Mouse (Mus musculus) liver, embryonic 14.5 days (tissue): ENCODE measurements at regions not wholly inside any gene's neighbourhood (a gene's known extent, or its start where the extent isn't known, plus 50 kb on each side); places are given as distances from the start of the nearest gene placed in this dataset.

Source experiments
- ATAC-seq: fragments of 200-750 bp; cut with Nextera tagmentation; 2 replicates; pipeline ENCODE4 v1.8.0; 2017; ENCODE audit warnings: moderate number of reproducible peaks, mild to moderate bottlenecking, moderate library complexity; ENCODE audit not compliant: insufficient read depth
- DNase-seq, 3 experiments: peaks; one replicate each; pipeline ENCODE4 v3.0.0-alpha.2; 2012 to 2013; ENCODE audit warnings: low read depth in 3 of 3, low spot score in 3 of 3
- H3K27ac ChIP-seq: fragments of 300-500 bp; sonication (generic); 2 replicates; pipeline ENCODE4 v1.5.1; 2014; ENCODE audit warnings: moderate library complexity, mild to moderate bottlenecking, control low read depth, inconsistent platforms
- H3K27me3 ChIP-seq: fragments of 300-500 bp; sonication (generic); 2 replicates; pipeline ENCODE4 v1.6.1; 2014; ENCODE audit warnings: mild to moderate bottlenecking, low read length, moderate library complexity; ENCODE audit not compliant: control insufficient read depth, insufficient read depth
- H3K36me3 ChIP-seq: fragments of 300-500 bp; sonication (generic); replicated peaks from 2 replicates; pipeline ENCODE4 v1.6.1; 2014; ENCODE audit warnings: low read depth; ENCODE audit not compliant: control insufficient read depth, insufficient read depth
- H3K4me1 ChIP-seq, 2 experiments: fragments of 200-500 bp in 1 of 2; fragments of 300-500 bp in 1 of 2; sonication (generic) in 1 of 2; replicated peaks; 2 replicates each; pipeline ENCODE4 v1.6.1; 2012 to 2014; ENCODE audit warnings: antibody characterized with exemption in 1 of 2, inconsistent platforms in 1 of 2, low read length in 1 of 2; ENCODE audit not compliant: control insufficient read depth in 2 of 2, insufficient read depth in 2 of 2
- H3K4me2 ChIP-seq: fragments of 300-500 bp; sonication (generic); 2 replicates; pipeline ENCODE4 v1.6.1; 2014; ENCODE audit warnings: low read depth, mild to moderate bottlenecking, control low read depth, moderate library complexity
- H3K4me3 ChIP-seq, 2 experiments: fragments of 200-500 bp in 1 of 2; fragments of 300-500 bp in 1 of 2; sonication (generic) in 1 of 2; 2 replicates each; pipeline ENCODE4 v1.5.1; 2012 to 2014; ENCODE audit warnings: low read depth in 2 of 2, low read length in 2 of 2, mild to moderate bottlenecking in 2 of 2, control low read depth in 1 of 2, inconsistent platforms in 1 of 2, moderate library complexity in 1 of 2; ENCODE audit not compliant: insufficient read depth in 1 of 2
- H3K9ac ChIP-seq: fragments of 300-500 bp; sonication (generic); replicated peaks from 2 replicates; pipeline ENCODE4 v1.6.1; 2014; ENCODE audit warnings: mild to moderate bottlenecking, control low read depth, moderate library complexity
- H3K9me3 ChIP-seq: fragments of 300-500 bp; sonication (generic); 2 replicates; pipeline ENCODE4 v1.6.1; 2016; ENCODE audit warnings: low read length, mixed read lengths; ENCODE audit not compliant: control insufficient read depth
- CTCF ChIP-seq: IDR thresholded peaks from 2 replicates; pipeline ENCODE4 v1.5.1; 2016; ENCODE audit warnings: antibody characterized with exemption, low read depth, control low read depth
- EP300 ChIP-seq: IDR thresholded peaks from 2 replicates; pipeline ENCODE4 v1.6.1; 2016; ENCODE audit warnings: antibody characterized with exemption, low read depth
- WGBS: fragments of 180-500 bp; shearing (Covaris S2); extraction: QIAGEN DNeasy Blood & Tissue Kit; methylation state at CpG from one replicate; pipeline ENCODE4 v1.1.7; 2014; ENCODE audit not compliant: insufficient replicate concordance; 5-methylcytosine and 5-hydroxymethylcytosine counted together

GRCm38 (mm10) chr8:34254978-34255377 is 143.4 kb upstream of the Gm10131 start:
- no peak overlapping the region for H3K4me3 ChIP-seq
- DNase-seq (no peak), ATAC-seq (no peak)
- H3K9ac ChIP-seq = no peak overlapping the region
- H3K36me3 ChIP-seq = no peaks in the 10 kb centered on the region
- H3K4me1 ChIP-seq = no peaks in the 10 kb centered on the region
- no peak overlapping the region for H3K27ac ChIP-seq
- 39% methylated on average over 2 of the region's 2 CpGs for WGBS
- no peaks in the 10 kb centered on the region for H3K27me3 ChIP-seq
- no peak overlapping the region for H3K4me2 ChIP-seq
- H3K9me3 ChIP-seq = no peaks in the 10 kb centered on the region
- TF ChIP-seq CTCF (no peak), EP300 (no peak)

- 66% methylated on average over 7 of the region's 7 CpGs for WGBS
- ATAC-seq (no peak), DNase-seq (no peak)
- Histone ChIP-seq H3K9ac (no peak overlapping the region), H3K9me3 (no peaks in the 10 kb centered on the region), H3K4me2 (no peak overlapping the region), H3K36me3 (no peaks in the 10 kb centered on the region), H3K4me3 (no peak overlapping the region), H3K4me1 (no peaks in the 10 kb centered on the region), H3K27me3 (no peaks in the 10 kb centered on the region), H3K27ac (no peak overlapping the region)
- TF ChIP-seq EP300 (no peak), CTCF (no peak)
Measured at GRCm38 (mm10) chr8:34251934-34252333, 140.4 kb upstream of the Gm10131 start.

- DNase-seq = no peak
- Histone ChIP-seq H3K4me1 (no peaks in the 10 kb centered on the region), H3K36me3 (no peaks in the 10 kb centered on the region), H3K27me3 (no peaks in the 10 kb centered on the region), H3K4me3 (no peak overlapping the region), H3K4me2 (no peak overlapping the region), H3K9me3 (no peaks in the 10 kb centered on the region), H3K27ac (no peak overlapping the region), H3K9ac (no peak overlapping the region)
- 72% methylated on average over 6 of the region's 6 CpGs for WGBS
- no peak for ATAC-seq
- TF ChIP-seq EP300 (no peak), CTCF (no peak)
Measured at GRCm38 (mm10) chr8:34239346-34239900, 127.9 kb upstream of the Gm10131 start.

- TF ChIP-seq EP300 (no peak), CTCF (no peak)
- no peak for ATAC-seq
- H3K27me3 ChIP-seq = no peaks in the 10 kb centered on the region
- no peak overlapping the region for H3K4me3 ChIP-seq
- 57% methylated on average over 4 of the region's 4 CpGs for WGBS
- no peak overlapping the region for H3K9ac ChIP-seq
- no peaks in the 10 kb centered on the region for H3K36me3 ChIP-seq
- no peak for DNase-seq
- no peaks in the 10 kb centered on the region for H3K4me1 ChIP-seq
- H3K9me3 ChIP-seq = no peaks in the 10 kb centered on the region
- no peak overlapping the region for H3K4me2 ChIP-seq
- no peak overlapping the region for H3K27ac ChIP-seq
Measured at GRCm38 (mm10) chr8:34233705-34234104, 122.2 kb upstream of the Gm10131 start.

- no peak overlapping the region for H3K9ac ChIP-seq
- no peak overlapping the region for H3K4me3 ChIP-seq
- DNase-seq = no peak
- no peaks in the 10 kb centered on the region for H3K9me3 ChIP-seq
- H3K4me2 ChIP-seq = no peak overlapping the region
- ATAC-seq = no peak
- 29% methylated on average over 3 of the region's 3 CpGs for WGBS
- TF ChIP-seq CTCF (no peak), EP300 (no peak)
- H3K27ac ChIP-seq = no peak overlapping the region
- no peaks in the 10 kb centered on the region for H3K27me3 ChIP-seq
- H3K4me1 ChIP-seq = no peaks in the 10 kb centered on the region
- H3K36me3 ChIP-seq = no peaks in the 10 kb centered on the region
Measured at GRCm38 (mm10) chr8:34229477-34229876, 117.9 kb upstream of the Gm10131 start.
